9 mouse cellular contexts compared by ENCODE assay signal in genomic region chr14:98181545-98181944, GRCm38 (mm10). TPM values are rescaled to one million over a fixed set of nuclear protein-coding genes. Genes with fewer than 3 reads are reported as not detected.
DNase-seq lines count a peak whose midpoint lies in the region; ATAC-seq and TF ChIP-seq lines count a peak whose summit lies in the region.
"Had no signal": no experiment of that assay in that cellular context is flagged by ENCODE, and none has a peak within 500 bp of the region (broad histone marks: within the 10 kb centered on the region; RNA-seq: fewer than 3 reads in every experiment).

No protein-coding gene starts in this region.

- 8% methylated on average over 1 of the region's 1 CpGs for WGBS in hindbrain, embryonic 11.5 days
- 2% methylated on average over 1 of the region's 1 CpGs for whole genome bisulfite sequencing in hindbrain, embryonic 10.5 days
- WGBS in limb, embryonic 14.5 days, result 0% methylated on average over 1 of the region's 1 CpGs

- TF ChIP-seq POLR2A in limb, embryonic 14.5 days (IDR thresholded peaks at IDR 0.05; ENCODE audit: borderline replicate concordance, extremely low read depth, insufficient read depth, insufficient read length), result no peak

- H3K27ac ChIP-seq in hindbrain, embryonic 11.5 days (ENCODE audit: low read depth, low read length), result no peak overlapping the region
- H3K27ac ChIP-seq in hindbrain, embryonic 10.5 days, result no peak overlapping the region
- no peak overlapping the region for H3K27ac ChIP-seq in limb, embryonic 14.5 days (replicated peaks; ENCODE audit: low read depth, low read length)

- no peak overlapping the region for H3K9ac ChIP-seq in hindbrain, embryonic 11.5 days (ENCODE audit: low read depth, low read length)
- no peak overlapping the region for H3K9ac ChIP-seq in limb, embryonic 14.5 days (ENCODE audit: low read depth, low read length, severe bottlenecking)

- H3K36me3 ChIP-seq in hindbrain, embryonic 11.5 days (ENCODE audit: control insufficient read depth, insufficient read depth, low read length), result no peaks in the 10 kb centered on the region
- H3K36me3 ChIP-seq in hindbrain, embryonic 10.5 days, result no peaks in the 10 kb centered on the region
- no peaks in the 10 kb centered on the region for H3K36me3 ChIP-seq in limb, embryonic 14.5 days (ENCODE audit: control insufficient read depth, insufficient read depth, low read length)

- peak; percentile 53; the same call in 1 of the 2 replicates for ATAC-seq in hindbrain, embryonic 11.5 days (ENCODE audit: low FRiP score)
- peak; percentile 30; the same call in 1 of the 2 replicates for ATAC-seq in limb, embryonic 14.5 days (ENCODE audit: low FRiP score, low read depth)
- ATAC-seq in CD4-positive, CD25-positive, alpha-beta regulatory T cell, adult 4 months, result no peak

- no peaks in the 10 kb centered on the region for H3K4me1 ChIP-seq in hindbrain, embryonic 11.5 days (replicated peaks; ENCODE audit: control insufficient read depth, insufficient read depth, low read length)
- peaks cover 5% of the 10 kb centered on the region; the same call in 1 of the 2 replicates for H3K4me1 ChIP-seq in hindbrain, embryonic 10.5 days (replicated peaks)
- no peaks in the 10 kb centered on the region for H3K4me1 ChIP-seq in limb, embryonic 14.5 days (ENCODE audit: control insufficient read depth, insufficient read depth, low read length)

- no peaks in the 10 kb centered on the region for H3K27me3 ChIP-seq in hindbrain, embryonic 11.5 days (ENCODE audit: control insufficient read depth, insufficient read depth, low read length)
- no peaks in the 10 kb centered on the region for H3K27me3 ChIP-seq in hindbrain, embryonic 10.5 days (ENCODE audit: insufficient read depth, poor library complexity, severe bottlenecking)
- no peaks in the 10 kb centered on the region for H3K27me3 ChIP-seq in limb, embryonic 14.5 days (ENCODE audit: control insufficient read depth, insufficient read depth, low read length)

- peak; percentile 37 for DNase-seq in hindbrain, embryonic 11.5 days (ENCODE audit: low spot score)
- no peak for DNase-seq in hindbrain, embryonic 10.5 days (ENCODE audit: low spot score)
- DNase-seq in 416B (ENCODE audit: low read depth), result peak; percentile 74
- peak; percentile 37 for DNase-seq in ZHBTc4 (ENCODE audit: low read depth, low spot score)
- DNase-seq in limb, embryonic 14.5 days (ENCODE audit: low spot score), result peak; percentile 61
- DNase-seq in yolk sac, embryonic 10.5 days (ENCODE audit: low spot score), result no peak
- DNase-seq in spleen, postnatal 36 days (ENCODE audit: low spot score in 2 of 2), result no peak
- DNase-seq: adrenal gland, adult 8-10 months had no signal

- no peak overlapping the region for H3K4me3 ChIP-seq in hindbrain, embryonic 11.5 days (ENCODE audit: low read depth, low read length)
- no peak overlapping the region for H3K4me3 ChIP-seq in hindbrain, embryonic 10.5 days
- no peak overlapping the region for H3K4me3 ChIP-seq in limb, embryonic 14.5 days (replicated peaks; ENCODE audit: low read length)

- no peaks in the 10 kb centered on the region for H3K9me3 ChIP-seq in hindbrain, embryonic 11.5 days (ENCODE audit: control insufficient read depth, low read length)
- H3K9me3 ChIP-seq in hindbrain, embryonic 10.5 days, result no peaks in the 10 kb centered on the region
- H3K9me3 ChIP-seq in limb, embryonic 14.5 days (ENCODE audit: control insufficient read depth, low read length), result no peaks in the 10 kb centered on the region

- H3K4me2 ChIP-seq in hindbrain, embryonic 11.5 days (replicated peaks; ENCODE audit: low read depth, low read length), result no peak overlapping the region
- no peak overlapping the region for H3K4me2 ChIP-seq in limb, embryonic 14.5 days (replicated peaks; ENCODE audit: low read depth, low read length, severe bottlenecking)

RNA-seq across cellular contexts. Expression of gene Dach1, which starts 12.0 kb away (rescaled TPM):
- polyA plus RNA-seq in hindbrain, embryonic 11.5 days (2014; fragmentation: Nextera tagmentation; extraction: Ambion mirVana), result 24.3 and 33.7 TPM in 2 replicates
- 16.2 and 19.0 TPM in 2 replicates for polyA plus RNA-seq in hindbrain, embryonic 10.5 days (2016; fragmentation: Nextera tagmentation; extraction: Ambion mirVana)
- polyA plus RNA-seq in limb, embryonic 14.5 days (2012; rRNA removed), result 8.0 and 11.1 TPM in 2 replicates
- 7.4 and 10.8 TPM in 2 replicates for polyA plus RNA-seq in limb, embryonic 14.5 days (2014; fragmentation: Nextera tagmentation; extraction: Ambion mirVana)
- not detected for polyA plus RNA-seq in CD4-positive, CD25-positive, alpha-beta regulatory T cell, adult 4 months (2017; shearing (Covaris generic))

Comparison
In these comparisons a context has a peak if more than half of its experiments do, and no peak if none do; other contexts are left out.
1. DNase-seq: peak in hindbrain, embryonic 11.5 days (single experiment), 416B (single experiment), ZHBTc4 (single experiment) and limb, embryonic 14.5 days (single experiment); none in hindbrain, embryonic 10.5 days (single experiment), yolk sac, embryonic 10.5 days (single experiment) and spleen, postnatal 36 days (0 of 2).
2. RNA of gene Dach1, which starts 12.0 kb away (polyA plus RNA-seq): 24.3 to 33.7 TPM in hindbrain, embryonic 11.5 days, 16.2 to 19.0 TPM in hindbrain, embryonic 10.5 days and 7.4 to 11.1 TPM in limb, embryonic 14.5 days; not detected in CD4-positive, CD25-positive, alpha-beta regulatory T cell, adult 4 months; every median in the first group is over 4 times any median in the second.